Mouse (Mus musculus) thymus, adult 2 months (tissue): ENCODE results near the gene Rarb. TPM values are rescaled to one million over a fixed set of nuclear protein-coding genes. Genes with fewer than 3 reads are reported as not detected.

Source experiments
- DNase-seq: peaks from one replicate; pipeline ENCODE4 v3.0.0; 2021
- H3K27ac ChIP-seq: fragments of 200-500 bp; 2 replicates; pipeline ENCODE4 v1.5.1; 2012; ENCODE audit warnings: low read length, control low read depth; ENCODE audit not compliant: control insufficient read depth, insufficient read depth
- H3K27me3 ChIP-seq: fragments of 200-500 bp; 2 replicates; pipeline ENCODE4 v1.6.1; 2012; ENCODE audit warnings: mild to moderate bottlenecking, low read length, moderate library complexity, mixed read lengths; ENCODE audit not compliant: control insufficient read depth, insufficient read depth
- H3K36me3 ChIP-seq: fragments of 200-500 bp; 2 replicates; pipeline ENCODE4 v1.6.1; 2012; ENCODE audit warnings: mild to moderate bottlenecking, low read length, moderate library complexity; ENCODE audit not compliant: control insufficient read depth, insufficient read depth
- H3K4me1 ChIP-seq: fragments of 200-500 bp; replicated peaks from 2 replicates; pipeline ENCODE4 v1.6.1; 2012; ENCODE audit warnings: low read length; ENCODE audit not compliant: control insufficient read depth, insufficient read depth
- H3K4me3 ChIP-seq: fragments of 200-500 bp; 2 replicates; pipeline ENCODE4 v1.5.1; 2012; ENCODE audit warnings: mild to moderate bottlenecking, low read length, control low read depth, moderate library complexity; ENCODE audit not compliant: control insufficient read depth, insufficient read depth
- CTCF ChIP-seq: fragments of 200-500 bp; IDR thresholded peaks from 2 replicates; pipeline ENCODE4 v1.5.1; 2012; ENCODE audit warnings: mild to moderate bottlenecking, control low read depth, low read length, moderate library complexity, borderline replicate concordance; ENCODE audit not compliant: control insufficient read depth, poor library complexity, insufficient read depth; ENCODE audit errors: extremely low read depth
- POLR2A ChIP-seq: fragments of 200-500 bp; IDR thresholded peaks from 2 replicates; pipeline ENCODE4 v1.6.1; 2012; ENCODE audit warnings: mild to moderate bottlenecking, low read length, control low read depth, moderate library complexity; ENCODE audit not compliant: control insufficient read depth, poor library complexity, insufficient read depth; ENCODE audit errors: extremely low read depth
- WGBS: fragments of 180-500 bp; shearing (Covaris S2); methylation state at CpG from one replicate; pipeline ENCODE4 v1.1.7; 2018; 5-methylcytosine and 5-hydroxymethylcytosine counted together
- polyA plus RNA-seq: library from polyadenylated mRNA; depleted of rRNA; stranded (reverse); fragments of >200 nt; gene quantifications from 2 replicates; pipeline ENCODE4 v1.2.3, GENCODE M21; 2012

The Rarb gene
- polyA plus RNA-seq, 1 experiment: 2.9 TPM

DNA sequence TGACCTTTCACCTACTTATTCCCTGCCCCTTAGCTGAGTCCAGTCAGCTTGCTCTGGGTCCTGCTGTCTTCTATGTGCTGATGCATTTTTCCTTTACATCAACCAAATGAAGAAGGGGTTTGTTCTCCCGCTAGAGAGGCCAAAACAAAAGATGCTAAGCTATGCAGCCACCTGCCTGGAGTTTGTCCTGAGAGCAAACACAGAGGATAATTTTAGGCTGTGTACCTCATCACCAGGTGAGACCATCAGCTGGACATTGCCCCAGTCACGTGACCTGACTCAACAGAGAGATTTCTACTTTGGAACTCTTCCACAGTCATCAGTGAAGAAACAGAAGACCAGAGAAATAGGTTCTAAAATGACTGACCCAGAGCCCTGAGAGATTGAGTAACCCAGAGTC, 339.4 kb downstream of the Rarb start:
- DNase-seq: no peak
- H3K36me3 ChIP-seq: no peaks in the 10 kb centered on the region
- no peaks in the 10 kb centered on the region for H3K27me3 ChIP-seq
- H3K27ac ChIP-seq: no peak overlapping the region
- 92% methylated on average over 2 of the region's 2 CpGs for WGBS
- no peaks in the 10 kb centered on the region for H3K4me1 ChIP-seq
- no peak for TF ChIP-seq CTCF
- no peak for TF ChIP-seq POLR2A
- H3K4me3 ChIP-seq: no peak overlapping the region

DNA sequence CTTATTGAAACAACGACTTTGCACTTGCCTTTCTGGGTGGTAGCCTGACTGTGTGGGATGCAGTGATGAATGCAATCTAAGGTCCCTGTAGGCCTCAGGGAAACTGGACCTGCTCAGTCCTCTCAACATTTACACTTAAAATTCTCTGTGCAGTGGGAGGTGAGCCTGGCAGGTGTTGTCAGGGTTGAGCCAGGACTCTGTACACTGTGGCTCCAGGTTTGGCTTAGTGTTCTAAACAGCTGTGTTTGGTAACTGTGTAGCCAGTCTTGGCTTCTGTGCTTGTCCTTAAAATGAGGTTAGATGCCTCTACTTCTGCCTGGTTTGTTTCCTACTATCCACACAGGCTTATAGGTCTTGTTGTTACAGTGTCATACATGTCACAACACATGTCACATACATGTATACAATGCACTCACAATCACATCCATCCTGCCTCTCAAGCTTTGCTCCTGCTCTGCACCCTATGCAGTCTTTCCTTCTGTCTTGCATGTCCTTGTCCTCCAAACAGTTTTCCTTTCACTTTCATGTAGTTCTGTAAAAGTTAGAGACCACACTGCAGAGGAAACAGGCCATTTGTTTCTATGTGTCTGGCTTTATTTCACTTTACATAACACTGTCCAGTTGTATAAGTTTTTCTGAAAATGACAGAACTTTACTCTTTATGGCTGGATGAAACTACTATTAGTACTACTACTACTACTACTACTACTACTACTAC, 340.2 kb downstream of the Rarb start:
- no peaks in the 10 kb centered on the region for H3K27me3 ChIP-seq
- 95% methylated on average over 1 of the region's 1 CpGs for WGBS
- no peak overlapping the region for H3K27ac ChIP-seq
- no peak for DNase-seq
- H3K4me3 ChIP-seq: no peak overlapping the region
- TF ChIP-seq CTCF (no peak), POLR2A (no peak)
- H3K36me3 ChIP-seq: no peaks in the 10 kb centered on the region
- H3K4me1 ChIP-seq: no peaks in the 10 kb centered on the region

DNA sequence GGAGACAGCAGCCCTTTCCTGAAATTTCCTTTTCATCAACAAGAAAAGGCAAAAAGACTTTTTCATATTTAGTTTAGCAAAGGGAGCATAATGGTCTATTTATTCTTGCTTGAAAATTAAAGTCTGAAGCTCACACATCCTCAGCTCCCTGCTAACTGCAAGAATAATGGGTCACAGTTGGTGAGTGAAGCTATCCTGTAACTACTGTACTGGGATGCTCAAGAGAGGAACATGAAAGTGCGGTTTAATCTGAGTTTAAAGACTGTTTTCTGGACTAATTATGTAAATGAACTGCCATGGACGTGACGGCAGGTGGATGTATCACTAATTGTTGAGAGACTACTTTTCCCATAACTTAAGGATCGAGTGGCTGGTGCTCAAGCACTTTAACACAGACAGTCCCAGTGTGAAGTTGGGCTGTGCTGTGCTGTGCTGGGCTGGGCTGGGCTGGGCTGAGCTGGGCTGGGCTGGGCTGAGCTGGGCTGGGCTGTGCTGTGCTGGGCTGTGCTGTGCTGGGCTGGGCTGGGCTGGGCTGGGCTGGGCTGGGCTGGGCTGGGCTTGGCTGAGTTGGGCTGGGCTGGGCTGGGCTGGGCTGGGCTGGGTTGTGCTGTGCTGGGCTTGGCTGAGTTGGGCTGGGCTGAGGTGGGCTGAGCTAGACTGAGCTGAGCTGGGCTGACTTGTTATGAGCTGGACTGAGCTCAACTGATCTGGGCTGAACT, 370.5 kb downstream of the Rarb start:
- H3K36me3 ChIP-seq: no peaks in the 10 kb centered on the region
- DNase-seq: no peak
- TF ChIP-seq CTCF (no peak), POLR2A (no peak)
- whole genome bisulfite sequencing: 58% methylated on average over 4 of the region's 4 CpGs
- H3K27me3 ChIP-seq: no peaks in the 10 kb centered on the region
- H3K27ac ChIP-seq: no peak overlapping the region
- no peak overlapping the region for H3K4me3 ChIP-seq
- no peaks in the 10 kb centered on the region for H3K4me1 ChIP-seq

DNA sequence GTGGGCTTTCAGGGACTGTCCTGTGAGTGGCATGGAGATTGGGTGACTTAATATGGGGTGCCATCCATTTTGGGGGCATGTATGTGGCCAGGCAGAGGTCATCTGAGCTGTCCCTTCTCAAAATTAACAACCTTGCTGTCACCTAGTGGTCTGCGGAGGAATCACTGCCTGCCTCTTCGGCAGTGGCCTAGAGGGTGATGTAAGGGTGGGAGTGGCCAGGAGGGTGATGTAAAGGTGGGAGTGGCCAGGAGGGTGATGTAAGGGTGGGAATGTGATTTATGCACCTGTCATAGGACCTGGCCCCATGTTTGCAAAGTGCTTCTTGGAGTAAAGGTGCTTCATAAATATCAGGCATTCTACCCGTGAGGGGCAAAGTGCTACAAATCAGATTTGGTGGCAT, 371.4 kb downstream of the Rarb start:
- DNase-seq: no peak
- Histone ChIP-seq H3K36me3 (no peaks in the 10 kb centered on the region), H3K4me1 (no peaks in the 10 kb centered on the region), H3K4me3 (no peak overlapping the region), H3K27ac (no peak overlapping the region), H3K27me3 (no peaks in the 10 kb centered on the region)
- TF ChIP-seq CTCF (peak; percentile 17; the same call in 1 of the 2 replicates), POLR2A (no peak)
- 36% methylated on average over 3 of the region's 3 CpGs for WGBS

DNA sequence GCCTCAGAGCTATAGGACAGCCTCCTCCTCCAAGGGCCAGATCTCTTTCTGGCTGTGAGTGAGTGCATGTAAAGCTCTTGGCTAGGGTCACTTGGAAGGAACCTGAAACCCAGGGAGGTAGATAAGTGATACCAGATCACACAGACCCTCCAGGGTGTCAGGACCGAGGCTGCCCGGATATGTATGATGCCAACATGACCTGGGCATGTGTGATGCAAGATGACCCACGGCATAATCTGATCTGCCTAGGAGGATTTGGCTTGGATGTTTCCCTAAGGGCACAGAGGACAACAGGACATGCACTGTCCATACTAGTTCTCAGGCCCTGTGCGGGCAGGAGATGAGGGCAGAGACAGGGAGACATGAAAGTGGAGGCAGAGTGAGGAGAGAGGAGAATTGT, 374.1 kb downstream of the Rarb start:
- TF ChIP-seq POLR2A (no peak), CTCF (no peak)
- no peaks in the 10 kb centered on the region for H3K27me3 ChIP-seq
- no peak overlapping the region for H3K27ac ChIP-seq
- no peaks in the 10 kb centered on the region for H3K4me1 ChIP-seq
- no peak for DNase-seq
- 96% methylated on average over 4 of the region's 4 CpGs for WGBS
- no peaks in the 10 kb centered on the region for H3K36me3 ChIP-seq
- H3K4me3 ChIP-seq: no peak overlapping the region

DNA sequence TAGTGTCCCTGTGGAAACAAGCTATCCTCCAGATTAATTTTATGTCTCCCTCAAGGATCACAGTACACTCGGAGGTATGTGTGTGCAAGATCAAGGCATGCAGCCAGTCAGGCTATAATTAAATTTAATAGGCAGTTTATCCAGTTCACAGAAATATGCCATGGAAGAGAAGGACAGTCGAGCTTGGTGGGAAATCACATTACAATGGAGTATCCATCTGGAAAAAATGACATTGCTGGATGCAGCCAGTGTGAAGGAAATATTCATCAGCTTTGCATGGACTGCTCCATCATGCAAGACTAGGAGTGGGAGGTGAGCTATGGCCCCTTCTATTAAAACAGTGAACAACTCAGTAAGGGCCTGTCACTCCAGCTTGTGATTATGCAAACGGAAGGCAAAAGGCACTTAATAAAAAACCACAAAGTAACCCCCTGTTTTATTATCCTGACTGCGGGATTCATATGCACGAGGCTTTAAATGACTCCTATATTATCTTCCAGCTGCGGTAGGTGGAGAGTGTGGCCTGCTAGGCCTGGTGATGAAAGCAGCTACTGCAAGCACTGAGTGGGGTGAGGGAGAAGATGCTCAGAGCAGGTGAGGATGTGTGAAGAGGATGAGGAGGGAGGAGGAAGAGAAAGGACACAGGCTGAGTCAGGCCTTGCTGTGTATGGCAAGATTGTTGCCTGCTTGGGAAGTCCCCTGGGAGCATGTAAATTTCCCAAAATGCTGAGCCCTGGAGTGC, 379.4 kb downstream of the Rarb start:
- Histone ChIP-seq H3K4me3 (no peak overlapping the region), H3K36me3 (peaks cover 5% of the 10 kb centered on the region; the same call in 1 of the 2 replicates), H3K27ac (no peak overlapping the region), H3K27me3 (no peaks in the 10 kb centered on the region), H3K4me1 (no peaks in the 10 kb centered on the region)
- WGBS: 93% methylated on average over 6 of the region's 6 CpGs
- TF ChIP-seq POLR2A (no peak), CTCF (no peak)
- no peak for DNase-seq
